Mouse (Mus musculus): Measurements from ENCODE around the gene Slc25a14. TPM values are rescaled to one million over a fixed set of nuclear protein-coding genes. Genes with fewer than 3 reads are reported as not detected.

Gene Slc25a14
- total RNA-seq (2015; ENCODE audit: low replicate concordance): 3.3 TPM in 1 of 2 replicates, not detected in the other
- total RNA-seq (2017; ENCODE audit: low replicate concordance): 0.77 TPM in 1 of 2 replicates, not detected in the other

DNA sequence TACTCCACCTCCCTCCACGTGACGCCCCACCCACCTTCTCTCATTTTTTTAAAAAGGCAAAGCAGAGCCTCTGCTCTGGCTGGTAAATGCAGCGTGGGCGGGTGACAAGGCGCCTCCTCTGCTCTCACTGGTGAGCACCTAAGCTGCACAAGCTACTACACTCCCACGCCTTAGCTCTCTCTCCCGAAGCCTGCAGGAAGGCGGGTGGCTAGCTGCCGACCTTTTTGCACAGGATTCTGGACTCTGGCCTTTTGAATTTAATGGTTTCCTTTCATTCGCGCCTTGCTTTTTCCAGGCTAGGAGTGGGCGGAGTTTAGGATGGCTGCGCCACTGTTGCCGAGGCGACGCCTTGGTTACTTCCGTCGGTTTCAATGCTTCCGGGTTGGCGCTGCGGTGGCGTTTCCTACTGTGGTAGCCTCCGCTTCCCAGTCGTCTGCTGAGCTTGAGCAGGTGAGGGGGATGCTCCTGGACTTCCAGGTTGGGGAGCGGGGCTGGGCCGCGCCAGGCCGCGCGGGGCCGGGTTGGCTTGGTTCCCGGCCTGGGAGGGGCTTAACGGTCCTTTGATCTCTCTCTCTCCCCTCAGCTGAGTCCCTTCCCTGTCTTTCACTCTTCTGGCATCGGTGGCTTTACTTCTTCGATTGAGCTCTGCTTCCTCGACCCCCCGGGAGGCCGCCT lies at the start of gene Slc25a14:
Gene Slc25a14 (plus strand): TSS at position 35 of the 675 bp plus-strand sequence.
- ATAC-seq (replicated peaks; ENCODE audit: low FRiP score, poor library complexity, severe bottlenecking): peak; percentile 99

DNA sequence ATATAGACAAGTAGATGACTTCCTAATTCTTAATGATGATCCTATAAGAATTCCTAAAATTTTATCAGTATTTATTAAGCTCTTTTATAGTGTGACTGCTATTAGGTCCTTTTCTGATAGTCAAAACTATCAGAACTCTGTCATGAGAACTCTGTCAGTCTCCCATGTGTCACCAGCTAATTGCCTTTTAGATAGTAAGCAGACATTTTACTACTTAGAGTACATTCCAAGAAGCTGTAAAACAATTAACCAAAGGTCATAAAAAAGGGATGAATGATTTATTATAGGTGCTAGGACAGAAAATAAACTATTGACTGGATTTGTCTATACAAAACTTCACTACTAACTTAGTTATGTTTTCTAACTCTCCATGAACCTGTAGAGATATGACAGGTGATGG lies 39.9 kb upstream of the Slc25a14 start:
- no peak for ATAC-seq (replicated peaks; ENCODE audit: low FRiP score, poor library complexity, severe bottlenecking)

DNA sequence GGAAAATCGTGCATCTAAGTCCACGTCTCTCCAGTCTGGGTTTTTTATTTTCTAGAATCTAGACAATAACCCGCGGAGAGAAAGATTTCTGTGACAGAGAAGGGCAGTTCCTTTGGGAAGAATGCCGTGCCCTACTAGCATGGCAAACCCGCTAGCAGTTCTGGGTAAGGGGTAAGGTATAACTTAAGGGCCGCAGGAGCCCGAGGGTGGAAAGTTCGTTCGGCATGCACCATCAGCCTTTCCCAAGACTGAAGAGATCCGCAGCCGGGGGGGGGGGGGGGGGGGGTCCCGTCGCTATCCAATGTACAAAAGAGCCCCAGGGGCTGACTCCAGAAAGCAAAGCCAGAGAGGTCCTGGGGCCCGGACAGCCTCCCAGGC lies 29.5 kb upstream of the Slc25a14 start:
- ATAC-seq (replicated peaks; ENCODE audit: low FRiP score, poor library complexity, severe bottlenecking): no peak

DNA sequence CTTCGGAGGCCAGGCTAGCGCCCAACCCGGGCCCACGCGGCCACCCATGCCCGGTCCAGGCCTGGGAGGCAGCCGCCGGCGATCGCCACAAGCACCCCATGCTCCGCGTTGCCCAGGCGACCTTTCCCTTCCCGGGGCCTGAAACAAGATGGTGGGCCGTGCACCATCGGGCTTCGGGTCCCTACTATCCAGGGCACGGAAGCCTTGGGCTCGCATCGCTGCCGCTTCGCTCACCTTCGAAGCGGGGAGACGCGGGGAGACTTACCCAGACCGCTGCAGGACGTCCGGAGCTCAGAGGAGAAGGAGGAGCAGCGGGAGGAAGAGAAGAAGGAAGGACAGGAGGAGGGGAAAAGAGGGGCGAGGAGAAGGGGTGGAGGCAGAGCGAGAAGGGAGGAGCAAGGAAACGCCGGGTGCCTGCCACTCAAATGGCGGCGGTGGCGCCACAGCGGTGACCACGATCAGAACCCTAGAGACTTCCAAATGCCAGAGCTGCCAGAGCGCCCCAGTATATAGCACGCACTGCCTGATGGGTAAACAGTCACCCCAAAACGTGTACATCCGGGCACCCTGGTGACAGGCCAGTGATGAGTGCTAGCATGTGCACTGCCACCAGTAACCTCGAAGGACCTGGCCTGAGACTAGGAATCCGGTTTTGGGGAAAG lies 29.0 kb upstream of the Slc25a14 start, which contains the start of gene Zfp280c:
Gene Zfp280c (minus strand): TSS at position 406 of the 662 bp plus-strand sequence.
- peak; percentile 97 for ATAC-seq (replicated peaks; ENCODE audit: low FRiP score, poor library complexity, severe bottlenecking)

DNA sequence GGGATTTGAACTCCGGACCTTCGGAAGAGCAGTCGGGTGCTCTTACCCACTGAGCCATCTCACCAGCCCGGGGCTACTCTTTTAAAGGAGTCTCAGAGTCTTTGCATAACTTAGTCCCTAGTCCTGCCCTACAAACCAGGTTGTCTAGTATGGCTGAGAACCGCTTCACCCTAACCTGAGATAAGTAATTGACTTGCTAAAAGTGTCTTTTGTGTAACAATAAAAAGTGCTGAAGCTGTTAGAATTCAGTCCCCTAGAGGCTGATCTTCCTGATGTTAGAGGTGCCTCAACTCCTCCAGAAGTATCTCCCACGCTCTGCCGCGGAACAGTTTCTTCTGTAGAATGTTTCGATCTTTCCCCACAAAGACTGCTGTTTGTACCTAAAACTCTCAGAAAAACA lies 27.2 kb upstream of the Slc25a14 start:
- no peak for ATAC-seq (replicated peaks; ENCODE audit: low FRiP score, poor library complexity, severe bottlenecking)

DNA sequence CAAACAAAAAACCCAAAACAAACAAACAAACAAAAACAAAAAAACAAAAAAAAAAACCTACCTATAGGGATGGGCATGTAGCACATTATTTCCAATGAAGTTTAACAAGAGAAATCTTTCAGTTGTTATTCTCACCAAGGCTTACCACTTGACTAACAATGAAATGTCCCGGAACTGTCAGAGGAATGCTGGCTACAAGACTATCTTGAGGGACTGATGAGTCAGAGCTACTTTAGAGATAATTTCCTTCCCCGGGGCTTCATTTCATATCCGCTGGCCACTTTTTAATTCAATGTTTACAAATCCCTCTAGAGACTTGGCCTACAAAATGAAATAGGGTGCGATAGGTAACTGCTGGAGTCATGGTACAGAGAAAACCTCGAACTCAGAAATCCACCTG lies 26.3 kb upstream of the Slc25a14 start:
- no peak for ATAC-seq (replicated peaks; ENCODE audit: low FRiP score, poor library complexity, severe bottlenecking)

DNA sequence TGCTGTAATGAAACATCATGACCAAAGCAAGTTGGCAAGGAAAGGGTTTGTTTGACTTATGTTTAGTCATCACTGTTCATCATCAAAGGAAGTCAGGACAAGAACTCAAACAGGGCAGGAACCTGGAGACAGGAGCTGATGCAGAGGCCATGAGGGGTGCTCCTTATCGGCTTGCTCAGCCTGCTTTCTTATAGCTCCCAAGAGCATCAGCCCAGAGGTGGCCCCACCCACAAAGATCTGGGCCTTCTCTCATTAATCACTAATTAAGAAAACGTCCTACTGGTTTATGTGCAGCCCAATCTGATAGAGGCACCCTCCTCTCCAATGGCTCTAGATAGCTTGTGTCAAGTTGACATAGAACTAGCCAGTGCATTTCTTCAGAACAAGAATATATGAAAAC lies 18.3 kb upstream of the Slc25a14 start:
- no peak for ATAC-seq (replicated peaks; ENCODE audit: low FRiP score, poor library complexity, severe bottlenecking)

DNA sequence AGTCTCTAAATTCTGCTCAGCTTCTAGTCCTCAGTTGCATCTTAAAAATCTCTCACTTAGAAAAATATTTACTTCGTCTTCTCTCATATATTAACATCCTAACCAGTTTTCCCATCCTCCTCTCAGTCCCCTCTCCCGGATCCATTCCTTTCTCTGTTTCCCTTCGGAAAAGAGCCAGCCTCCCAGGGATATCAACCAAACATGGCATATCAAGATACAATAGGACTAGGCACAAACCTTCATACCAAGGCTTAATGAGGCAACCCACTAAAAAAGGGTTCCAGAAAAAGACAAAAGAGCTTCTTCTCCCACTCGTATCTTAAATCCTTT lies 199 bp upstream of the Slc25a14 start:
- ATAC-seq (replicated peaks; ENCODE audit: low FRiP score, poor library complexity, severe bottlenecking): no peak

DNA sequence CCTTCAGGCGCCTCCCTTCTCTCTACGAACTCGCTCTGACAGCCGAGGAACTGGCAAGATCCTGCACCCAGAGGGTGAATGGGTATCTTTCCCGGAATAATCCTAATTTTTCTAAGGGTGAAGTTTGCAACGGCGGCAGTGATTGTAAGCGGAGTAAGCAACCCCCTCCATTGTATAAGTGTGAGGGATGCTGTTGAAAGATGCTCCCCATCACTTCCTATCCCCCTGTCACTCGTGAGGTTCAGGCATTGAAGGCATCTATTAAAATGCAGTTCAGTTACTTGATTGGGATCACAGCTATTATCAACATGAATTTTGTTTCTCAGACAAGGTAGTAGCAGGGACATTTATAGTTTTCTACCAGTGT lies 824 bp downstream of the Slc25a14 start:
- 0 out of 2 replicates have a peak, but pooled peaks have one; percentile 27 for ATAC-seq (replicated peaks; ENCODE audit: low FRiP score, poor library complexity, severe bottlenecking)

DNA sequence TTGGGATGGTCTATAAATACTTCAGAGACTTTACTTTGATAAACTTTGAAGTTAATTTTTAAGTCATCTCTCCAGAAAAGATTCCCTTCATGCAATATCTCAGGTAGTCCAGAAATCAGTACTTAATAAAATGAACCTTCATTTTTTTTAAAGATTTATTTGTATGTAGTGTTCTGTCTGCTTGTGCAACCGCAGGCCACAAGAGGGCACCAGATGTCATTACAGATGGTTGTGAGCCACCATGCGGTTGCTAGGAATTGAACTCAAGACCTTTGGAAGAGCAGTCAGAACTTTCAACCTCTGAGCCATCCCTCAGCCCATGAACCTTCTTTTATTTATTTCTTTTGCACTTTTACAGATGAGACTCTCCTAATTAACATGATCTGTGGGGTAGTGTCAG lies 13.8 kb downstream of the Slc25a14 start:
- no peak for ATAC-seq (replicated peaks; ENCODE audit: low FRiP score, poor library complexity, severe bottlenecking)

DNA sequence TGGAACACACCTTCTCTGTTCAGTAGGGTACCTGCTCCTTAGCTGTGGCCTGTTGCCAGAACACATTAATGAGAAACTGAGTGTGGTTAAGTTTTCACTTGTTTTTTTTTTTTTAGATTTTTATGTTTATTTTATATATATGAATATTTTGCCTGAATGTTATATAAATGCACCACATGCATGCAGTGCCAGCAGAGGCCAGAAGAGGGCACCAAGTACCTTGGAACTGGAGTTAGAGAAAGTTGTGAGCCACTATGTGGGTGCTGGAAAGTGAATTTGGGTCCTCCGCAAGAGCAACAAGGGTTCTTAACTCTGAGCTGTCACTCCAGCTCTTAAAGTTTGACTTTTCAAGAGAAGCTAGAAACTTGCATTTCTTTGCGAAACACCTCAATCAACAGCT lies 20.9 kb downstream of the Slc25a14 start:
- no peak for ATAC-seq (replicated peaks; ENCODE audit: low FRiP score, poor library complexity, severe bottlenecking)

DNA sequence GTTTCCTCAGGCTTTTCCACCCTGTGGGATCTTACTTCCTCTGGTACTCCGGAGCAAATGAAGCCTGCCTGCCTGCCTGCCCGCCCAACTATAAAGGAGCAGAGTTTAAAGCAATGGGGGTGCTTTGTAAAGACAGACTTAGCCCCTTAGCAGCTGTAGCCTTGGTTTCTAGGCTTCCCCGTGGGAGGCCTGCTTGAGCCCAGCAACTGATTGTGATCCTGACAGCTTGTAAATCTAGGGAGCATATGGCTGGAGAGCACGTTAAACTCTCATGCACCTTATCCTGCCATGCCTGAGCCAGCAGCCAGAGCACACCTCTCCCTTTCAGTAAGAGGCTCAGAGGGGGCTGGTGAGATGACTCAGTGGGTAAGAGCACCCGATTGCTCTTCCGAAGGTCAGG lies 43.6 kb downstream of the Slc25a14 start:
- ATAC-seq (replicated peaks; ENCODE audit: low FRiP score, poor library complexity, severe bottlenecking): no peak

DNA sequence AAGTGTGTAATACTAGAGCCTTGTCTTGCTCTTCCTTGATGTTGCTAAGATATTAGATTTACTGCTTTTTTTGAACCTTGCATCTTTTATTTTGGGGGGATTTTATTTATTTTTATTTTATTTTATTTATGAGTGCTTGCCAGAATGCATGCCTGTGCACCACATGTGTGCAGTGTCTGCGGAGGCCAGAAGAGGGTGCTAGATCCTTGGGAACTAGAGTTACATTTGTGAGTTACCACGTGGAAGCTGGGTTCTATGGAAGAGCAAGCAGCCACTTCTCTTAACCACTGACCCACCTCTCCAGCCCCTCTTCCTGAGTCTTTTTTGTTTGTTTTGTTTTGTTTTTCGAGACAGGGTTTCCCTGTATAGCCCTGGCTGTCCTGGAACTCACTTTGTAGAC lies 46.4 kb downstream of the Slc25a14 start:
- ATAC-seq (replicated peaks; ENCODE audit: low FRiP score, poor library complexity, severe bottlenecking): no peak

DNA sequence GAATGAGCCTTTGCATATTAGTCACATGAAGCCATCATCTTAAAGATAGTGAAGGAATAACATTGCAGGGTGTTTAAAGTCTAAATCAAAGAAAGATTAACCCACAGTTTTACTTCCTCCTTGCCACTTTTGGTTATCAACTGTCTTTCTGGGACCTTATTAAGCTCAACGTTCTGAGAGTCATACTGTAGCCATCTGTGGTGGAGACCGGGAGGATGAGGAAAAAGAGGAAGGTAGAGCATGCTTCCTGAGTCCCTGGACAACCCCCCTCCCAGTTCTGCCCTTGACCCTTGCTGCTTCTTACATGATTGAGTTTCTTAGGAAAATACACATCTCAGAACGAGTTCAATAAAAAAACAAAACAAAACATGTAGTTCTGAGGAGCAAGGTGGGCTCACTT lies 48.5 kb downstream of the Slc25a14 start:
- ATAC-seq (replicated peaks; ENCODE audit: low FRiP score, poor library complexity, severe bottlenecking): no peak

DNA sequence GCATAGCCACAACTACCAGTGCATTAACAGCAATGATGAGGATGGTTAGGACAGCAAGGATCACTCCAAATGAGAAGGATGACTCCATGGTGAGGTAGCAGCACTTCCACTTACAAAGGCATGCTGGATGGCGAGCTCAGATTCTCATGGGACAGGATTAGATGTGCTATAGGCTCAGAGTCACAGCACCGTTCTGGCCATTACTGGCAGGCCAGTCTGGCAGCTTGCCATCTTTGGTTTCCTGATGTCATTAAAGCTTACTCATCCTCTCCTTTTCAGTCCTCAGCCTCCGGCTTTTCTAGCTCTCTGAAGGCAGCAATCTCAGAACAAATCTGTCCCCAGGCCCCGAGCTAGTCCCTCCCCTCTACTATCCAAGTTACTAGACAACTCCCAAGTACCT lies 51.0 kb downstream of the Slc25a14 start, which contains the start of gene Gpr119:
Gene Gpr119 (minus strand): TSS at position 308 of the 400 bp plus-strand sequence.
- no peak for ATAC-seq (replicated peaks; ENCODE audit: low FRiP score, poor library complexity, severe bottlenecking)

DNA sequence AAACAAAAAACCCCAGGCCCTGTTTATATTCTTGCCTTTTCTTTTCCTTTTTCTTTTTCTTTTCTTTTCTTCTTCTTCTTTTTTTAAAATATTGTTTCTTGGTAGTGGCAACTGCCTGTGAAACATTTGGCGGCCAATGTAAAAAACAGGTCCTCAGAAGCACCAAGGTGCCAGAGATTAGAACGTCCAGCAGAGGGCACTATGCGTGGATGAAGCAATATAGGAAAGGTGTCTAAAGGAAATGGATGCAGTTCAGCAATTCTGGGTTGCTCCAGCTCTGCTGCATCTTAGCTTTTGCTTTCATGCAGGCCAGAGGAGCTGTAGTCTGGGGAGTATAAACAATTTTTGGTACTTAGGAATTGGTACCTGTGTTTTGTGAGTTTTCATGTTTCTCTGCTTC lies 60.2 kb downstream of the Slc25a14 start:
- no peak for ATAC-seq (replicated peaks; ENCODE audit: low FRiP score, poor library complexity, severe bottlenecking)

DNA sequence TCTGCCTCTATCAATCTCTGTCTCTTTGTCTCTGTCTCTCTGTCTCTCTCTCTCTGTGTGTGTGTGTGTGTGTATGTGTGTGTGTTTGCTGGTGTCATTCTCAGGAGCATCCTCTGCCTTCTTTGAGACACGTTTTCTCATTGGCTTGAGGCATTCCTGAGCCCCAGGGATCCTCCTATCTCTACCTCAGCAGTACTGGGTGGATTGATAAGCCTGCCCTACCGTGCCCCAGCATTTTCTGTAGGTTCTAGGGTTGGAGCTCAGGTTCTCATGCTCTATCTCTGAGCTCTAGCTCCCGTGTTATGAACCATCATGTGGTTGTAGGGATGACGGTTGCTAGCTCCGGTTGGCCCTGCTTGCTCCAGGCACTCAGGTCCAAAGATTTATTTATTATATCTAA lies 60.6 kb downstream of the Slc25a14 start:
- no peak for ATAC-seq (replicated peaks; ENCODE audit: low FRiP score, poor library complexity, severe bottlenecking)

DNA sequence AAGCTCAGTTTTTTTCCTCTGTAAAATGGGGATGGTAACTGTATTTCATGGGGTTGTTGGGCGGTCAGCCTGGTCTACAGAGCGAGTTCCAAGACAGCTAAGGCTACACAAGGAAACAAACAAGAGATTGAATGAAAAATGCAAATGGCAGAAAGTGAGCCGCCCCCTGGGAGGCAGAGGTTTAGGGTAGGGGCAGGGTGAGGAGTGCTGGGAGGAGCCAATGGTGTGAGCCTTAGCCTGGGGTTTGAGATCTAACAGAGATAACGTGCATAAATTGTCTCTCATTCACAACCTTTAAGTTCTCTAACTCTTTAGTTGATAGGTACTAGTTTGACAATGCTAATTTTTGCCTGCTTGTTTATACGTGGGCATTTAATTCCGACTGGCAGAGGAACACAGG lies 71.2 kb downstream of the Slc25a14 start:
- peak; percentile 49 for ATAC-seq (replicated peaks; ENCODE audit: low FRiP score, poor library complexity, severe bottlenecking)

DNA sequence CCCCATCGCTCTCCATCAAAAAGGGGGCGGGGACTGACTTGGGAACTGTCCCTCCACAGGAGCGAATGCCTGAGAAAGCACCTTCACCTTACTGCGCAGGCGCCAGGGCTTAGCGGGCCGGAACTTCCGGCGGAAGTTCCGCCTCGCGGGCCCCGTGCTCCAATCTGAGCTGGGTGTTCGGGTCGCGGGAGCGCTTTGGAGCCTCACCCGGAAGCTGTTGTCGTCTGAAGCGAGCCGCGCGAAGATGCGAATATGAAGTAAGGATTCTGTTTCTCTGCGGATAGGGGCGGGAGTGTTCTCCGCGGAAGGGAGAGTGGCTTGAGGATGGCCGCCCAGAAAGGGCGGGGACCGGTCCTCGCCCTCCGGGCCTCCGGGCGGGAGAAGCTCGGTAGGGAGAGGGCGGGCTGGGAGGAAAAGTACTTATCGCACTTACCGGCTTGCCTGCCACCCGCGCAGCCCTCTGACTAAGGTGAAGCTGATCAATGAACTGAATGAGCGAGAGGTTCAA lies 71.7 kb downstream of the Slc25a14 start, which contains the start of gene Rbmx2:
Gene Rbmx2 (plus strand): TSS at position 141 of the 508 bp plus-strand sequence.
- ATAC-seq (replicated peaks; ENCODE audit: low FRiP score, poor library complexity, severe bottlenecking): peak; percentile 99

DNA sequence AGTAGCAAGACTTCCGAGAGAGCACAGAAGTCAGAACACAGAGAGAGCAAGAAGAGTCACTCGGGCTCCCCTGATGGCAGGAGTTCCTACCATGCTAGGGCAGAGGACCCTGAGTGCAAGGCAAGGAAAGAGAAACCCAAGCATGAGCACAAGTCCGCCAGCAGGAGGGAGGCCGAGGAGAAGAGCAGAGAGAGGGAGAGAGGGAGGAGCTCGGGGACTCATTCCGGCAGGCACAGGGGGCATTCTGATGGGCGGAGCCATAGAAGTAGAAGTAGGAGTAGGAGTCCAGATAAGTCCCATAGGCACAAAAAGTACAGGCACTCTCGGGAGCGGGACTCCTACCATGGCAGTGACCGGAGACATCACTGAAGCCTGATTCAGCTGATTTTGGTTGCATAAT lies 86.5 kb downstream of the Slc25a14 start:
- no peak for ATAC-seq (replicated peaks; ENCODE audit: low FRiP score, poor library complexity, severe bottlenecking)

Data from erythroblast, adult 5-6 weeks (primary cell).